Mouse (Mus musculus) left cerebral cortex, postnatal 10 days (tissue): ENCODE measurements around the gene Arnt2. TPM values are rescaled to one million over a fixed set of nuclear protein-coding genes. Genes with fewer than 3 reads are reported as not detected.
A peak's percentile ranks its signal among the peaks of the same experiment; 100 is the strongest.

Experiments used
- DNase-seq, 2 experiments: peaks; one replicate each; pipeline ENCODE4 v3.0.0; 2021 to 2022; ENCODE audit warnings: low spot score in 2 of 2, mixed read lengths in 1 of 2; ENCODE audit errors: extremely low spot score in 1 of 2
- intact Hi-C: fragments of 180-260 bp; cut with DNase I; formaldehyde crosslinking; loops from one replicate; pipeline ENCODE4 v1.15.1; 2025
- total RNA-seq, 2 experiments: library from RNA; stranded (reverse); gene quantifications; 2 replicates each; pipeline ENCODE4 v1.2.3; 2021

Gene Arnt2
- total RNA-seq, 2 experiments from 2014 or later = 172 to 181 TPM

DNA sequence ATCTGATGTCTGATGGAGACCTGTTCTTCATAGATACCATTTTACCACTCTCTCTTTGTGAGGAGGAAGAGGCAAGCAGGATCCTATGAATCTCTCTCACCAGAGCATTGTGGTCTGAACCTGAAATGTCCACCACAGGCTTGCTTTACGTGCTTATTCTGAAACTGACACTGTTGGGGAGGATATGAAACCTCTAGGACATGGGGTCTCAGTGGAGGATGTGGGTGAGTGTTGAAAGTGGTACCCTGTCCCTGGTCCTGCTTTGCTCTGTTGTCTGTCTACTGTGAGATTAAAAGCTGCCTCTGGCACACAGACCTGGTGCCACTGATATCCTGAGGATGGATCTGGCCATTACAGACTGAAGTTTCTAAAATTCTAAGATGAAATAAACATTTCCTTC, 88.4 kb downstream of the Arnt2 start:
- intact Hi-C loops = no loop called here
- DNase-seq = no peak

- DNase-seq = peak in 1 of 2 experiments; percentile 46
- intact Hi-C loops = no loop called here
Observed at GRCm38 (mm10) chr7:84315353-84316003, 94.5 kb downstream of the Arnt2 start.

DNA sequence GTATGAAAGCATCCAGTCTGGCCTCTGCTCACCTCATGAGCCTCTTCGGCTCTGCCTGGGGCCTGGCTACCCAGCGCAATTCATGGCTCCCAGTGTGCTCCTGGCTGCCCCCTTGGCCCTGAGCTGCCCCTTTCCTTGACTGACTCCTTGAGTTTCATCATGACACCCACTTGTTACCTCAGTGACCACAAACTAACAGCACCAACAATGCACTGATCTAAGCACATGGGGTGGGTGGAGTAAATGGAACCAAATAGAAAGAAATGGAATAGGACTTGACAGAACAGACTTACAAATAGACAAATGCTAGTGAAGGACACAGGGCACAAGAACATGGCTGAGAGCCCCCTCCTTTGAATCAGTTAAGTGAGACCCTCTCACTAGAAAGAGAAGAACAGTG, 95.2 kb downstream of the Arnt2 start:
- intact Hi-C loops = no loop called here
- DNase-seq = no peak

- intact Hi-C loops = no loop called here
- no peak for DNase-seq
Observed at GRCm38 (mm10) chr7:84311624-84312023, 98.4 kb downstream of the Arnt2 start.

DNA sequence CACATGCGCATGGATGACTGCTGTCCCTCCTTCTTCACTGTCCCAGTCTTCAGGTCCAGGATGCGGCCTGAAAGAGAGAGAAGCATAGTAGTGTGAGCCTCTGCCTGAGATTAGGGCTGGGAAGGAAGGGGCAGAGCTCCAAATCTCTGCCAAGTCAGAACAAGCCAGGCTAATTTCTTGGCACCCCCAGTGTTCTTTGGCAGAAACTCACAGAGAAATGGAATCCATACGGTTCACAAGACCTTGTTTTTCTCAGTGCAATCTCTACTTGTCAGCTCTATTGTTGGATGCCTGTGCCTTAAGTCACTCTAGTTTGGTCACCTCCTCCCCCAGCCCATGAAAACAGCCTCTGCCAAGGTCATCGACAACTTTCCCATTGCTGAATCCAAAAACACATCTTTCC, 99.1 kb downstream of the Arnt2 start:
- intact Hi-C loops = no loop called here
- DNase-seq = no peak

DNA sequence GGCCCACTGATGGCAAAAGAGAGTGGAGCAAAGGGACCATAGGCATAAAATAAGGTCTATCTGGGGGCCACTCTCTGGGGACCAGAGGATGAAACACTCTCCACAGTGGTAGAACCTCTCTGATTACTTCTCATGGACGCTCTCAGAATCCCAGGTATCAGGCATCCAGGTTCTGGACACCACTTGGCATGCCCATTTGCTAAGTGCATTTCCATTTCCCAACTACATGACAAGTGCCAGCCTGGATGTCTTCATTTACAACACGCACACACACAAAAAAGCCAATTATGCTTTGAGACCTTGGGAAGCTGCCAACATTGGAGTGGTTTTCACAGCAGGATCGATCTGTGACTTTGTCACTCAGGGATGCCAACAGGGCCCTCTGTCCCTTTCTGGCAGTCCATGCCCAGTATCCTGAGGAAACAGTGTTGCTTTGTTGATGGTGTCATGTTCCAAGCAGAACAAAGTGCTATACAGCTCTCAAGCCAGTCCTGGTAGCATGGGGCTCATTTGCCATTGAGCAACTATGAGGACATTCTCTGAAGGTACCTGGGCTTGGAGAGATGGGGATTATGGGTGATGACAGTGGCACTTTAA, 102.5 kb downstream of the Arnt2 start:
- no peak for DNase-seq
- intact Hi-C loops = no loop called here

GRCm38 (mm10) chr7:84300261-84300660, 109.7 kb downstream of the Arnt2 start:
- DNase-seq = no peak
- intact Hi-C loops = no loop called here

DNA sequence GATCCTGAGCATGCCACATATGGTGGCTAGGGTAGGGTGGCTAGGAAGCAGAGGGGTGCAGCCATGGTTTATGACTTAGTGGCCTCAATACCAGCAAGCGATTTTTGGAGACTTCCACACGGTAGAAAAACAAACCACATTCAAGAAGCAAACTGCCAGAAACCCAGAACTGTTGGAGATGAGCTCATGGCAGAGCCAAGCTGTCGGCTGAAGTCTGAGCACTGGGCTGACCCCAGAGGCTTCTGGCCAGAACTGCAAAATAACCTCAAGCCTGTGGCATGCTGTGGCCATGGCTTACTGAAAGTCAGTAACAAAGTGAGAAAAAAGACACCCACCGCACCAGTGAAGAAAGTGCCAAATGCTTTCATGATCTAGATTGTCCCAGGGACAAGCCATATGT, 110.4 kb downstream of the Arnt2 start:
- intact Hi-C loops = no loop called here
- no peak for DNase-seq

DNA sequence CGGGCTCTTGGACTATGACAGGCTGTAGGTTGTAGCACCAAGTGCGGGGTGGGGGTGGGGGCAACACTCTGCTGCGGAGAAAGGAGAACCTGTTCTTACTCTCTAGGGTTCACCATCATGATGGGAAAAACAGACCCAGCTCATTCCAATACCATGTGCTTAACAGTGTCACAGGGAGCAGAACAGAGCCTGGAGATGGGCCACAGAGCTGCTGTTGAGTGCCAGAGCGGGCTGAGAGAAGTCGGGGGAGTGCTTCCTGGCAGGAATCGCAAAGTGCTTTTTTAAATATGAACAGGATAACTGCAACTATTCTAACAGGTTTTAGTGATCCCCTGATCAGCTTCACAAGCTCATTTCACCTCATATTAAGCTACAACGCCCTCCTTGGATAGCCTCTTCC, 116.9 kb downstream of the Arnt2 start:
- DNase-seq = no peak
- intact Hi-C loops = no loop called here

DNA sequence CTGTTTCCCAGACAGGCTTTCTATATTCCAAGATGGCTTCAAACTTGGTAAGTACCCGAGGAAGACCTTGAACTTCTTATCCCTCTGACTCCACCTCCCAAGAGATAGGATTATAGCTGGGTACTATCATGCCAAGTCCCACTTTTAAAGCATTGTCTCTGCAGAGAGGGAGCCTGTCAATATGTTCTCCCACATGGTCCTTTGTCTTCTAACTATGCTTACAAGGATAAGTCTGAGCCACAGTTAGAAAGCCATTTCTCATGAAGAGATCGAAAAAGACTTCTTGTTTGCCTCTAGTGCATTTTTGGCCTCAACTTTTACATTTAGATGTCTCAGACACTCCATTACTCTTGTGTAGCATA, 122.8 kb downstream of the Arnt2 start:
- intact Hi-C loops = loop anchor here (5.0 kb wide), 1 partner anchor 60 kb away; no protein-coding TSS in a partner anchor
- DNase-seq = no peak

DNA sequence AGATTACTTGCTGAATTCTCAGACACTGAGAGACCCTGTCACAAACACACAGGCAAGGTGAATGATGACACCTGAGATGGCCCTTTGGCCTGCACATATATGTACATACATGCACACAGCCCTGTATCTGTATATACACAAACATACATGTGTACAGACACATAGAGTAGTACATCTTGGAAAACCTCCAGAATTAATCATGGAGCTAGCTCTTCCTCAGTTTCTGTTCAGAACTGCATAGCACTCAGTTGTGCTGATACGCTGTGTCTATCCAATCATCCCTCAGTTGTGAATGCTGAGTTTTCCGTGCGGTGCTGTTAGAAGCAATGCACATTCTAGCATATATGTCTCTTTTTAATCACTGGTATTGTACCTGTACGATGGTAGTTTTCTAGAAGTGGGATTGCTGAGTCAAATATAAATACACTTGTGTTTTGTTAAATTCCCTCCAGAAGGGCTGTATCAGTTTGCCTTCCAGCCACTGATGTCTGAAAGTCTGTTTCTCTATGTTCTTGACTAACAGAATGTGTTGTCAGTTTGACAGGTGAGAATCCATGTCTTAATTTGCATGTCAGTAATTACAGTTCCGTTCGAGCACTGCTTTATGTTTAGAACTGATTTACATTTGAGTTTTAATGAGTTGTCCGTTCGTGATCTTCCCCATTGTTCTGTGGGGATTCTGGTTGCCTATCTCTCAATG, 123.3 kb downstream of the Arnt2 start:
- no peak for DNase-seq
- intact Hi-C loops = loop anchor here (5.0 kb wide), 1 partner anchor 61 kb away; no protein-coding TSS in a partner anchor

GRCm38 (mm10) chr7:84285790-84286189, 124.2 kb downstream of the Arnt2 start:
- intact Hi-C loops = loop anchor here (5.0 kb wide), 1 partner anchor 62 kb away; no protein-coding TSS in a partner anchor
- no peak for DNase-seq

- no peak for DNase-seq
- intact Hi-C loops = loop anchor here (5.0 kb wide), 1 partner anchor 62 kb away; no protein-coding TSS in a partner anchor
Observed at GRCm38 (mm10) chr7:84284974-84285373, 125.0 kb downstream of the Arnt2 start.

- no peak for DNase-seq
- intact Hi-C loops = no loop called here
Observed at GRCm38 (mm10) chr7:84282231-84282630, 127.7 kb downstream of the Arnt2 start.

- intact Hi-C loops = no loop called here
- DNase-seq = peak in 1 of 2 experiments; percentile 79
Observed at GRCm38 (mm10) chr7:84279231-84279630, 130.7 kb downstream of the Arnt2 start.

GRCm38 (mm10) chr7:84275312-84275711, 134.7 kb downstream of the Arnt2 start:
- intact Hi-C loops = no loop called here

GRCm38 (mm10) chr7:84273930-84274329, 136.0 kb downstream of the Arnt2 start:
- intact Hi-C loops = loop anchor here (2.0 to 5.0 kb wide), 4 partner anchors 83 to 362 kb away; partner anchors contain the start of genes Abhd17c and Cemip
- no peak for DNase-seq

More at GRCm38 (mm10) chr7:84275312-84275711, 134.7 kb downstream of the Arnt2 start:
- DNase-seq = peak in 1 of 2 experiments; percentile 47

DNA sequence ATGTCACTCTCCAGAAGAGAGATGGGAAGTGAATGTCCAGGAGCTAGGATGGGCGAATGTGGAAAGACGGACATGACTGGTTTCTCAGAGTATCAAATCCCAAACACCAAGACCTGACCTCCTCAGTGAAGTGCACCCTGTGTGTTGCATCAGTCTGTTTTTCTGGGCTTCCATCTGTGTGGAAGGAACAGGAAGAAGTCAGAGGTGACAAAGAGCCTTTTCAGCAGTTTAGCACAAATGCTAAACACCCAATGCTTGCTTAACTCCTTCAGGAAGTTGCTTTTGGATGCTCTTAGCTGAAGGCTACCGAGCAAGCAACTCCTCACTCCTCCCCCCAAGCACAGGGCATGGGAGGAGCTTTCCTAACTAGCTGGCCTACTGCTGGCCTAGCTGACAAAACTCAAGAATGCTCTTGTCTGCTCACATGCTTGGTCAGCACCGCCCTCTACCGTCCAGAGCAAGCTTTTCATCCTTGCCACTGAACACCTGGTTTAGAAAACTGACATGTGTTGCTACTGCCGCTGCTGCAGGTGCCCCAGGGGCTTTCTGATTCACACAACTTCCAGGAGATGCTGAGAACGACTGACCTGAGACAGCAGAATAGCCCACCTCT, 137.7 kb downstream of the Arnt2 start:
- intact Hi-C loops = loop anchor here (2.0 to 5.0 kb wide), 4 partner anchors 85 to 360 kb away; partner anchors contain the start of genes Abhd17c and Cemip
- peak; percentile 68 to 85 for DNase-seq

DNA sequence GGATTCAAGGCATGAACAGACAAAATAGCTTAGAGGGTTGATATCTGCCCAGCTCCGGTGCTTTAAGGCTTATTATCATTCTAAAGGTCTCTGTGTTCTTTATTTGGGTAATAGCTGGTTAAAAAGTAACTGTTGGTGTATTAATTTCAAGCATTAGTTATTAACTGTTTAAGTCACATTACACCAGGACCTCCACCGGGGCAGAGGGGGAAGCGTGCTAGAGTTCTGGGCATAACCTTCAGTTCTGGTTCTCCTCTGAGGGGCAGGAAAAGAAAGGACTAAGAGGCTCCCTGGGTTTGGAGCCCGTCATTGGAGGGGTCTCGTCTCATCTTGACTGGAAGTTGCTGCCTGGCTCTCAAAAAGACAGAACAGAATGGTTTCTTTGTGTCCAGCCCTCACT, 138.5 kb downstream of the Arnt2 start:
- DNase-seq = no peak
- intact Hi-C loops = loop anchor here (5.0 kb wide), 3 partner anchors 86 to 359 kb away; partner anchors contain the start of gene Abhd17c
